Mouse (Mus musculus): ENCODE results near the gene 5730596B20Rik. TPM values are rescaled to one million over a fixed set of nuclear protein-coding genes. Genes with fewer than 3 reads are reported as not detected.

Gene 5730596B20Rik
- total RNA-seq, 2 experiments from 2014 or later: not detected

GRCm38 (mm10) chr6:52162093-52162380 lies 15.3 kb upstream of the 5730596B20Rik start:
- no peak for DNase-seq (ENCODE audit: low spot score in 2 of 2)

- DNase-seq (ENCODE audit: low spot score in 2 of 2): no peak
These were observed 14.5 kb upstream of the 5730596B20Rik start for GRCm38 (mm10) chr6:52162611-52163365.

GRCm38 (mm10) chr6:52163366-52164031 lies 13.8 kb upstream of the 5730596B20Rik start:
- no peak for DNase-seq (ENCODE audit: low spot score in 2 of 2)

GRCm38 (mm10) chr6:52164051-52164625 lies 13.2 kb upstream of the 5730596B20Rik start:
- no peak for DNase-seq (ENCODE audit: low spot score in 2 of 2)

- DNase-seq (ENCODE audit: low spot score in 2 of 2): no peak
These were observed 12.5 kb upstream of the 5730596B20Rik start, which contains the start of gene Hoxa2 for GRCm38 (mm10) chr6:52164626-52165440. Gene Hoxa2 (minus strand): TSS chr6:52164831.

GRCm38 (mm10) chr6:52165441-52166370 lies 11.6 kb upstream of the 5730596B20Rik start:
- DNase-seq (ENCODE audit: low spot score in 2 of 2): no peak

GRCm38 (mm10) chr6:52166431-52167077 lies 10.7 kb upstream of the 5730596B20Rik start:
- no peak for DNase-seq (ENCODE audit: low spot score in 2 of 2)

GRCm38 (mm10) chr6:52167176-52167575 lies 10.1 kb upstream of the 5730596B20Rik start:
- no peak for DNase-seq (ENCODE audit: low spot score in 2 of 2)

- no peak for DNase-seq (ENCODE audit: low spot score in 2 of 2)
These were observed 9.5 kb upstream of the 5730596B20Rik start for GRCm38 (mm10) chr6:52167736-52168161.

GRCm38 (mm10) chr6:52168191-52169055 lies 8.9 kb upstream of the 5730596B20Rik start:
- no peak for DNase-seq (ENCODE audit: low spot score in 2 of 2)

GRCm38 (mm10) chr6:52169499-52170165 lies 7.7 kb upstream of the 5730596B20Rik start:
- DNase-seq (ENCODE audit: low spot score in 2 of 2): no peak

GRCm38 (mm10) chr6:52170166-52170897 lies 7.0 kb upstream of the 5730596B20Rik start:
- DNase-seq (ENCODE audit: low spot score in 2 of 2): no peak

- no peak for DNase-seq (ENCODE audit: low spot score in 2 of 2)
These were observed 6.4 kb upstream of the 5730596B20Rik start for GRCm38 (mm10) chr6:52170898-52171223.

GRCm38 (mm10) chr6:52171331-52171730 lies 6.0 kb upstream of the 5730596B20Rik start:
- DNase-seq (ENCODE audit: low spot score in 2 of 2): no peak

- DNase-seq (ENCODE audit: low spot score in 2 of 2): no peak
These were observed 5.4 kb upstream of the 5730596B20Rik start for GRCm38 (mm10) chr6:52171938-52172337.

GRCm38 (mm10) chr6:52172501-52172900 lies 4.8 kb upstream of the 5730596B20Rik start:
- no peak for DNase-seq (ENCODE audit: low spot score in 2 of 2)

GRCm38 (mm10) chr6:52173648-52174047 lies 3.6 kb upstream of the 5730596B20Rik start:
- DNase-seq (ENCODE audit: low spot score in 2 of 2): no peak

All from layer of hippocampus, postnatal 10 days (tissue).